Mouse (Mus musculus): ENCODE results near the gene Prkar1a. TPM values are rescaled to one million over a fixed set of nuclear protein-coding genes. Genes with fewer than 3 reads are reported as not detected.

Gene Prkar1a
- polyA plus RNA-seq, 1 experiment from 2014 or later = 256 TPM

- H3K9ac ChIP-seq (ENCODE audit: low read depth, low read length) = no peak overlapping the region
- no peak overlapping the region for H3K27ac ChIP-seq (ENCODE audit: low read length)
- 0 out of 2 replicates have a peak, but pooled peaks cover 5% of the 10 kb centered on the region for H3K4me1 ChIP-seq (ENCODE audit: control insufficient read depth, insufficient read depth, low read length)
- H3K27me3 ChIP-seq (replicated peaks; ENCODE audit: control insufficient read depth, insufficient read depth, low read length) = no peaks in the 10 kb centered on the region
- ATAC-seq = no peak
- H3K9me3 ChIP-seq (ENCODE audit: control insufficient read depth, low read length) = no peaks in the 10 kb centered on the region
- no peak overlapping the region for H3K4me2 ChIP-seq (ENCODE audit: low read depth, low read length)
- no peak overlapping the region for H3K4me3 ChIP-seq (ENCODE audit: low read length)
- 84% methylated on average over 8 of the region's 8 CpGs for WGBS
- peaks cover 16% of the 10 kb centered on the region for H3K36me3 ChIP-seq (ENCODE audit: control insufficient read depth, insufficient read depth, low read length)
Observed at GRCm38 (mm10) chr11:109668115-109668725, 19.0 kb downstream of the Prkar1a start.

GRCm38 (mm10) chr11:109669149-109669708 lies 20.0 kb downstream of the Prkar1a start:
- Histone ChIP-seq H3K4me1 (ENCODE audit: control insufficient read depth, insufficient read depth, low read length) (0 out of 2 replicates have a peak, but pooled peaks cover 5% of the 10 kb centered on the region), H3K27me3 (replicated peaks; ENCODE audit: control insufficient read depth, insufficient read depth, low read length) (no peaks in the 10 kb centered on the region), H3K9ac (ENCODE audit: low read depth, low read length) (no peak overlapping the region), H3K4me2 (ENCODE audit: low read depth, low read length) (no peak overlapping the region), H3K36me3 (ENCODE audit: control insufficient read depth, insufficient read depth, low read length) (peaks cover 13% of the 10 kb centered on the region; the same call in 1 of the 2 replicates), H3K9me3 (ENCODE audit: control insufficient read depth, low read length) (no peaks in the 10 kb centered on the region), H3K27ac (ENCODE audit: low read length) (no peak overlapping the region), H3K4me3 (ENCODE audit: low read length) (no peak overlapping the region)
- ATAC-seq = no peak
- 84% methylated on average over 8 of the region's 8 CpGs for WGBS

- no peak overlapping the region for H3K4me3 ChIP-seq (ENCODE audit: low read length)
- no peak overlapping the region for H3K9ac ChIP-seq (ENCODE audit: low read depth, low read length)
- no peaks in the 10 kb centered on the region for H3K9me3 ChIP-seq (ENCODE audit: control insufficient read depth, low read length)
- 55% methylated on average over 14 of the region's 14 CpGs for WGBS
- peaks cover 9% of the 10 kb centered on the region; the same call in 1 of the 2 replicates for H3K36me3 ChIP-seq (ENCODE audit: control insufficient read depth, insufficient read depth, low read length)
- peak; percentile 74 for ATAC-seq
- 0 out of 2 replicates have a peak, but pooled peaks cover 5% of the 10 kb centered on the region for H3K4me1 ChIP-seq (ENCODE audit: control insufficient read depth, insufficient read depth, low read length)
- H3K27me3 ChIP-seq (replicated peaks; ENCODE audit: control insufficient read depth, insufficient read depth, low read length) = no peaks in the 10 kb centered on the region
- no peak overlapping the region for H3K4me2 ChIP-seq (ENCODE audit: low read depth, low read length)
- peak overlapping the region; percentile 22; the same call in 1 of the 2 replicates for H3K27ac ChIP-seq (ENCODE audit: low read length)
Observed at GRCm38 (mm10) chr11:109670026-109670916, 21.1 kb downstream of the Prkar1a start.

- ATAC-seq = no peak
- H3K27ac ChIP-seq (ENCODE audit: low read length) = no peak overlapping the region; the same call in 1 of the 2 replicates
- no peak overlapping the region for H3K4me2 ChIP-seq (ENCODE audit: low read depth, low read length)
- H3K27me3 ChIP-seq (replicated peaks; ENCODE audit: control insufficient read depth, insufficient read depth, low read length) = no peaks in the 10 kb centered on the region
- 0 out of 2 replicates have a peak, but pooled peaks cover 5% of the 10 kb centered on the region for H3K4me1 ChIP-seq (ENCODE audit: control insufficient read depth, insufficient read depth, low read length)
- H3K9me3 ChIP-seq (ENCODE audit: control insufficient read depth, low read length) = no peaks in the 10 kb centered on the region
- H3K9ac ChIP-seq (ENCODE audit: low read depth, low read length) = no peak overlapping the region
- WGBS = 62% methylated on average over 6 of the region's 6 CpGs
- H3K36me3 ChIP-seq (ENCODE audit: control insufficient read depth, insufficient read depth, low read length) = peaks cover 8% of the 10 kb centered on the region; the same call in 1 of the 2 replicates
- H3K4me3 ChIP-seq (ENCODE audit: low read length) = no peak overlapping the region
Observed at GRCm38 (mm10) chr11:109671136-109672020, 22.2 kb downstream of the Prkar1a start.

- H3K4me3 ChIP-seq (ENCODE audit: low read length) = no peak overlapping the region
- H3K4me1 ChIP-seq (ENCODE audit: control insufficient read depth, insufficient read depth, low read length) = 0 out of 2 replicates have a peak, but pooled peaks cover 5% of the 10 kb centered on the region
- H3K27me3 ChIP-seq (replicated peaks; ENCODE audit: control insufficient read depth, insufficient read depth, low read length) = no peaks in the 10 kb centered on the region
- H3K4me2 ChIP-seq (ENCODE audit: low read depth, low read length) = no peak overlapping the region
- H3K9me3 ChIP-seq (ENCODE audit: control insufficient read depth, low read length) = no peaks in the 10 kb centered on the region
- peaks cover 8% of the 10 kb centered on the region; the same call in 1 of the 2 replicates for H3K36me3 ChIP-seq (ENCODE audit: control insufficient read depth, insufficient read depth, low read length)
- no peak for ATAC-seq
- WGBS = 85% methylated on average over 5 of the region's 5 CpGs
- H3K9ac ChIP-seq (ENCODE audit: low read depth, low read length) = no peak overlapping the region
- no peak overlapping the region for H3K27ac ChIP-seq (ENCODE audit: low read length)
Observed at GRCm38 (mm10) chr11:109672021-109672324, 22.8 kb downstream of the Prkar1a start.

- 0 out of 2 replicates have a peak, but pooled peaks cover 5% of the 10 kb centered on the region for H3K4me1 ChIP-seq (ENCODE audit: control insufficient read depth, insufficient read depth, low read length)
- ATAC-seq = no peak
- WGBS = 84% methylated on average over 8 of the region's 8 CpGs
Observed at GRCm38 (mm10) chr11:109672396-109672795, 23.2 kb downstream of the Prkar1a start.

GRCm38 (mm10) chr11:109672881-109673739 lies 23.9 kb downstream of the Prkar1a start:
- H3K4me2 ChIP-seq (ENCODE audit: low read depth, low read length) = no peak overlapping the region
- WGBS = 68% methylated on average over 21 of the region's 21 CpGs
- H3K4me3 ChIP-seq (ENCODE audit: low read length) = no peak overlapping the region
- no peaks in the 10 kb centered on the region for H3K9me3 ChIP-seq (ENCODE audit: control insufficient read depth, low read length)
- no peak overlapping the region for H3K9ac ChIP-seq (ENCODE audit: low read depth, low read length)
- H3K27ac ChIP-seq (ENCODE audit: low read length) = no peak overlapping the region
- no peak for ATAC-seq
- H3K27me3 ChIP-seq (replicated peaks; ENCODE audit: control insufficient read depth, insufficient read depth, low read length) = no peaks in the 10 kb centered on the region
- H3K36me3 ChIP-seq (ENCODE audit: control insufficient read depth, insufficient read depth, low read length) = peaks cover 3% of the 10 kb centered on the region; the same call in 1 of the 2 replicates
- 0 out of 2 replicates have a peak, but pooled peaks cover 5% of the 10 kb centered on the region for H3K4me1 ChIP-seq (ENCODE audit: control insufficient read depth, insufficient read depth, low read length)

More at GRCm38 (mm10) chr11:109672396-109672795, 23.2 kb downstream of the Prkar1a start:
- no peaks in the 10 kb centered on the region for H3K9me3 ChIP-seq (ENCODE audit: control insufficient read depth, low read length)
- H3K27ac ChIP-seq (ENCODE audit: low read length) = no peak overlapping the region
- no peak overlapping the region for H3K9ac ChIP-seq (ENCODE audit: low read depth, low read length)
- no peak overlapping the region for H3K4me2 ChIP-seq (ENCODE audit: low read depth, low read length)
- H3K4me3 ChIP-seq (ENCODE audit: low read length) = no peak overlapping the region
- H3K36me3 ChIP-seq (ENCODE audit: control insufficient read depth, insufficient read depth, low read length) = peaks cover 6% of the 10 kb centered on the region; the same call in 1 of the 2 replicates
- no peaks in the 10 kb centered on the region for H3K27me3 ChIP-seq (replicated peaks; ENCODE audit: control insufficient read depth, insufficient read depth, low read length)

GRCm38 (mm10) chr11:109673741-109674140 lies 24.5 kb downstream of the Prkar1a start:
- H3K9ac ChIP-seq (ENCODE audit: low read depth, low read length) = no peak overlapping the region
- ATAC-seq = no peak
- H3K27me3 ChIP-seq (replicated peaks; ENCODE audit: control insufficient read depth, insufficient read depth, low read length) = no peaks in the 10 kb centered on the region
- H3K4me2 ChIP-seq (ENCODE audit: low read depth, low read length) = no peak overlapping the region
- no peak overlapping the region for H3K27ac ChIP-seq (ENCODE audit: low read length)
- H3K4me1 ChIP-seq (ENCODE audit: control insufficient read depth, insufficient read depth, low read length) = 0 out of 2 replicates have a peak, but pooled peaks cover 5% of the 10 kb centered on the region
- H3K4me3 ChIP-seq (ENCODE audit: low read length) = no peak overlapping the region
- 85% methylated on average over 7 of the region's 7 CpGs for WGBS
- H3K36me3 ChIP-seq (ENCODE audit: control insufficient read depth, insufficient read depth, low read length) = no peaks in the 10 kb centered on the region; the same call in 1 of the 2 replicates
- H3K9me3 ChIP-seq (ENCODE audit: control insufficient read depth, low read length) = no peaks in the 10 kb centered on the region

All from intestine, embryonic 16.5 days (tissue).